Mouse (Mus musculus): Measurements from ENCODE around the gene Vmn1r60. TPM values are rescaled to one million over a fixed set of nuclear protein-coding genes. Genes with fewer than 3 reads are reported as not detected.
"Not testable (repeated sequence)": the region's sequence is repeated elsewhere in the genome, so short reads cannot be mapped to it uniquely, and the experiment has no call there.

Gene Vmn1r60
- not detected in 2 replicates for polyA plus RNA-seq (2015; fragmentation: Nextera tagmentation; extraction: Ambion mirVana)

- ATAC-seq (replicated peaks); H3K4me1 ChIP-seq; H3K9ac ChIP-seq (replicated peaks); H3K9me3 ChIP-seq; H3K27ac ChIP-seq (replicated peaks); H3K27me3 ChIP-seq; H3K4me3 ChIP-seq; H3K4me2 ChIP-seq (replicated peaks); H3K36me3 ChIP-seq: not testable (repeated sequence)
- 92% methylated on average over 1 of the region's 1 CpGs for WGBS
Measured at GRCm38 (mm10) chr7:5547217-5547616, at the start of gene Vmn1r60. Gene Vmn1r60 (minus strand): TSS chr7:5547317.

- not testable (repeated sequence) for H3K36me3 ChIP-seq; H3K4me3 ChIP-seq; H3K27me3 ChIP-seq; H3K27ac ChIP-seq (replicated peaks); H3K9me3 ChIP-seq; ATAC-seq (replicated peaks); H3K9ac ChIP-seq (replicated peaks); H3K4me2 ChIP-seq (replicated peaks); H3K4me1 ChIP-seq
- WGBS = 48% methylated on average over 3 of the region's 3 CpGs
Measured at GRCm38 (mm10) chr7:5540770-5541436, 6.2 kb downstream of the Vmn1r60 start.

- not testable (repeated sequence) for H3K27ac ChIP-seq (replicated peaks); H3K9me3 ChIP-seq; H3K27me3 ChIP-seq; H3K4me2 ChIP-seq (replicated peaks); H3K4me3 ChIP-seq; H3K9ac ChIP-seq (replicated peaks); ATAC-seq (replicated peaks); H3K4me1 ChIP-seq; H3K36me3 ChIP-seq
Measured at GRCm38 (mm10) chr7:5493856-5494255, 53.3 kb downstream of the Vmn1r60 start, which contains the start of gene Vmn2r28. Gene Vmn2r28 (minus strand): TSS chr7:5493956.

Other genes with a start within 250 kb of the Vmn1r60 start
- gene Gm5065, start 196.8 kb downstream of the Vmn1r60 start, polyA plus RNA-seq (2015; fragmentation: Nextera tagmentation; extraction: Ambion mirVana) = not detected in 2 replicates
- gene Nlrp2, start 196.3 kb downstream of the Vmn1r60 start, polyA plus RNA-seq (2015; fragmentation: Nextera tagmentation; extraction: Ambion mirVana) = not detected in 2 replicates
- not detected in 2 replicates for gene Vmn1r58, start 133.9 kb downstream of the Vmn1r60 start, polyA plus RNA-seq (2015; fragmentation: Nextera tagmentation; extraction: Ambion mirVana)
- not detected in 2 replicates for gene Vmn1r59, start 90.5 kb downstream of the Vmn1r60 start, polyA plus RNA-seq (2015; fragmentation: Nextera tagmentation; extraction: Ambion mirVana)
- not detected in 2 replicates for gene Vmn2r28, start 53.4 kb downstream of the Vmn1r60 start, polyA plus RNA-seq (2015; fragmentation: Nextera tagmentation; extraction: Ambion mirVana)
- not detected in 2 replicates for gene Vmn1r61, start 66.0 kb upstream of the Vmn1r60 start, polyA plus RNA-seq (2015; fragmentation: Nextera tagmentation; extraction: Ambion mirVana)
- gene Vmn1r62, start 126.3 kb upstream of the Vmn1r60 start, polyA plus RNA-seq (2015; fragmentation: Nextera tagmentation; extraction: Ambion mirVana) = not detected in 2 replicates